8 mouse cellular contexts compared by ENCODE assay signal in genomic region chr4:43927826-43928225, GRCm38 (mm10). TPM values are rescaled to one million over a fixed set of nuclear protein-coding genes. Genes with fewer than 3 reads are reported as not detected.
DNase-seq lines count a peak whose midpoint lies in the region; ATAC-seq and TF ChIP-seq lines count a peak whose summit lies in the region.

No protein-coding gene starts in this region.

- no peaks in the 10 kb centered on the region for H3K27me3 ChIP-seq in thymus, adult 2 months (ENCODE audit: control insufficient read depth, insufficient read depth, low read length)
- H3K27me3 ChIP-seq in liver, postnatal 0 days (ENCODE audit: insufficient read depth, low read length) = no peaks in the 10 kb centered on the region

- H3K36me3 ChIP-seq in thymus, adult 2 months (ENCODE audit: control insufficient read depth, insufficient read depth, low read length) = no peaks in the 10 kb centered on the region
- no peaks in the 10 kb centered on the region for H3K36me3 ChIP-seq in liver, postnatal 0 days (replicated peaks; ENCODE audit: insufficient read depth, low read length)

- WGBS in thymus, adult 2 months = 98% methylated on average over 3 of the region's 3 CpGs
- WGBS in liver, postnatal 0 days (ENCODE audit: insufficient replicate concordance) = 89% methylated on average over 3 of the region's 3 CpGs

- no peak overlapping the region for H3K4me2 ChIP-seq in liver, postnatal 0 days (ENCODE audit: low read depth, low read length)

- TF ChIP-seq EP300 in liver, postnatal 0 days (IDR thresholded peaks at IDR 0.05; ENCODE audit: low read depth) = no peak

- no peak overlapping the region for H3K4me3 ChIP-seq in gastrocnemius, adult 2 months
- H3K4me3 ChIP-seq in thymus, adult 2 months (ENCODE audit: control insufficient read depth, insufficient read depth, low read length) = no peak overlapping the region
- no peak overlapping the region for H3K4me3 ChIP-seq in liver, postnatal 0 days (ENCODE audit: low read depth, low read length)

- TF ChIP-seq CTCF in gastrocnemius, adult 2 months (IDR thresholded peaks at IDR 0.05) = peak; percentile 42; the same call in 1 of the 2 replicates
- TF ChIP-seq CTCF in thymus, adult 2 months (IDR thresholded peaks at IDR 0.05; ENCODE audit: borderline replicate concordance, control insufficient read depth, extremely low read depth, insufficient read depth, low read length, poor library complexity) = no peak; the same call in 1 of the 2 replicates
- TF ChIP-seq CTCF in liver, postnatal 0 days (IDR thresholded peaks at IDR 0.05; ENCODE audit: low read depth) = peak; percentile 77

- no peaks in the 10 kb centered on the region for H3K9me3 ChIP-seq in liver, postnatal 0 days (ENCODE audit: low read length)

- no peaks in the 10 kb centered on the region for H3K4me1 ChIP-seq in thymus, adult 2 months (replicated peaks; ENCODE audit: control insufficient read depth, insufficient read depth, low read length)
- peaks cover 4% of the 10 kb centered on the region; the same call in 1 of the 2 replicates for H3K4me1 ChIP-seq in liver, postnatal 0 days (ENCODE audit: insufficient read depth)

- intact Hi-C loops in gastrocnemius, adult 2 months (cut with DNase I) = loop anchor here (5.0 kb wide), 1 partner anchor 104 kb away; no protein-coding TSS in a partner anchor

- TF ChIP-seq POLR2A in thymus, adult 2 months (IDR thresholded peaks at IDR 0.05; ENCODE audit: control insufficient read depth, extremely low read depth, insufficient read depth, low read length, poor library complexity) = no peak

- ATAC-seq in liver, postnatal 0 days = no peak
- ATAC-seq in cerebellum, adult (ENCODE audit: insufficient number of reproducible peaks, low FRiP score, low TSS enrichment) = no peak

- no peak for DNase-seq in gastrocnemius, adult 2 months
- no peak for DNase-seq in gastrocnemius, postnatal 25 days
- DNase-seq in thymus, adult 2 months = peak; percentile 45
- no peak for DNase-seq in thymus, adult 18-20 months
- peak; percentile 68 for DNase-seq in liver, postnatal 0 days
- DNase-seq in thymus, postnatal 4 days = peak; percentile 83
- no peak for DNase-seq in gastrocnemius, postnatal 10 days

- no peak overlapping the region for H3K27ac ChIP-seq in gastrocnemius, adult 2 months
- no peak overlapping the region for H3K27ac ChIP-seq in thymus, adult 2 months (ENCODE audit: control insufficient read depth, insufficient read depth, low read length)
- H3K27ac ChIP-seq in liver, postnatal 0 days (ENCODE audit: low read depth) = no peak overlapping the region

- H3K9ac ChIP-seq in liver, postnatal 0 days (replicated peaks) = no peak overlapping the region

RNA-seq across cellular contexts. Expression of gene Glipr2, which starts 29.4 kb away (rescaled TPM):
- total RNA-seq in gastrocnemius, adult 2 months (2021) = 1 to 10 TPM; 1.8 to 4.0 TPM
- 1 to 10 TPM; 2.8 to 4.9 TPM for total RNA-seq in gastrocnemius, postnatal 25 days (2021)
- polyA plus RNA-seq in thymus, adult 2 months (2012; rRNA removed) = 20.6 and 23.4 TPM in 2 replicates
- 19.4 and 20.4 TPM in 2 replicates for polyA plus RNA-seq in liver, postnatal 0 days (2015; fragmentation: Nextera tagmentation; extraction: Ambion mirVana)
- total RNA-seq in gastrocnemius, postnatal 10 days (2021) = 10 to 100 TPM; 13.1 to 18.0 TPM

RNA-seq across cellular contexts. Expression of gene Reck, which starts 52.5 kb away (rescaled TPM):
- total RNA-seq in gastrocnemius, adult 2 months (2021) = 1 to 10 TPM; 1.6 to 3.6 TPM
- 1 to 10 TPM; 2.5 to 4.4 TPM for total RNA-seq in gastrocnemius, postnatal 25 days (2021)
- polyA plus RNA-seq in thymus, adult 2 months (2012; rRNA removed) = 2.8 and 3.3 TPM in 2 replicates
- polyA plus RNA-seq in liver, postnatal 0 days (2015; fragmentation: Nextera tagmentation; extraction: Ambion mirVana) = 1.8 and 2.3 TPM in 2 replicates
- 10 to 100 TPM; 13.6 to 15.5 TPM for total RNA-seq in gastrocnemius, postnatal 10 days (2021)

RNA-seq across cellular contexts. Expression of gene Ccin, which starts 55.5 kb away (rescaled TPM):
- total RNA-seq in gastrocnemius, adult 2 months (2021) = not detected
- not detected for total RNA-seq in gastrocnemius, postnatal 25 days (2021)
- 0.11 and 0.32 TPM in 2 replicates for polyA plus RNA-seq in thymus, adult 2 months (2012; rRNA removed)
- not detected in 2 replicates for polyA plus RNA-seq in liver, postnatal 0 days (2015; fragmentation: Nextera tagmentation; extraction: Ambion mirVana)
- total RNA-seq in gastrocnemius, postnatal 10 days (2021) = under 1 TPM in 1 of 2 experiments, not detected in 1; 0.14 TPM

Comparison
In these comparisons a context has a peak if more than half of its experiments do, and no peak if none do; other contexts are left out.
1. DNase-seq: peak in thymus, adult 2 months (single experiment), liver, postnatal 0 days (single experiment) and thymus, postnatal 4 days (single experiment); none in gastrocnemius, adult 2 months (single experiment), gastrocnemius, postnatal 25 days (single experiment), thymus, adult 18-20 months (0 of 2) and gastrocnemius, postnatal 10 days (single experiment).